Mouse (Mus musculus): ENCODE results near the gene Mroh7. TPM values are rescaled to one million over a fixed set of nuclear protein-coding genes. Genes with fewer than 3 reads are reported as not detected.
"Not testable (repeated sequence)": the region's sequence is repeated elsewhere in the genome, so short reads cannot be mapped to it uniquely, and the experiment has no call there.

The Mroh7 gene
- 0.43 and 0.83 TPM in 2 replicates for polyA plus RNA-seq (2016; fragmentation: Nextera tagmentation; extraction: Ambion mirVana)

DNA sequence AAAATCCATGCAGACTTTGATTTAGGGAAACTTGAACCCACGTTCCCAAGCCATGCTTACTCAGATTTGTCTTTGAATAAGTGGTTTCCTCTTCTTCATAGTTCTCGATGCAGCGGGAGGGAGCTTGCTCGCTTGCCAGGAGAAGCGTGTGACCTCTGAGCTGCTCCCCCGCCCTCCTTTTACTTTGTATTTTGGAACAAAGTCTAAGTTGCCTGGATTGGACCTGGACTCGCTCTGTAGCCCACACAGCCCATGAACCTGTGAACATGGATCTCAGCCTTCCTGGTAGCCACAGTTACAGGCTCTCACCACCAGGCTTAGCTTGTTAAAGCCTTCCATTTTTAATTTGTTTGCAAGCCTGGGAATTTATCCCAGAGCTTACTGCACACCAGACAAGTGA, at the start of gene Mroh7:
TSS of gene Mroh7 (minus strand) at position 112 of the 400 bp plus-strand sequence.
- WGBS: 80% methylated on average over 7 of the region's 7 CpGs
- DNase-seq (ENCODE audit: low spot score): no peak
- no peak within 1 kb of the TSS for H3K27ac ChIP-seq
- H3K27me3 ChIP-seq (ENCODE audit: insufficient read depth, poor library complexity, severe bottlenecking): no peaks in the 10 kb centered on the region
- no peak within 1 kb of the TSS for H3K4me3 ChIP-seq
- H3K36me3 ChIP-seq: no peaks in the 10 kb centered on the region
- H3K4me1 ChIP-seq: peaks cover 12% of the 10 kb centered on the region; the same call in 1 of the 2 replicates
- H3K9me3 ChIP-seq: no peaks in the 10 kb centered on the region

GRCm38 (mm10) chr4:106780045-106780444, 49.3 kb upstream of the Mroh7 start:
- no peak for DNase-seq (ENCODE audit: low spot score)
- Histone ChIP-seq H3K4me1 (peaks cover 54% of the 10 kb centered on the region), H3K4me3 (no peak overlapping the region), H3K27me3 (ENCODE audit: insufficient read depth, poor library complexity, severe bottlenecking) (no peaks in the 10 kb centered on the region), H3K36me3 (no peaks in the 10 kb centered on the region), H3K9me3 (no peaks in the 10 kb centered on the region), H3K27ac (peak overlapping the region; percentile 39; the same call in 1 of the 2 replicates)
- 53% methylated on average over 3 of the region's 3 CpGs for WGBS

DNA sequence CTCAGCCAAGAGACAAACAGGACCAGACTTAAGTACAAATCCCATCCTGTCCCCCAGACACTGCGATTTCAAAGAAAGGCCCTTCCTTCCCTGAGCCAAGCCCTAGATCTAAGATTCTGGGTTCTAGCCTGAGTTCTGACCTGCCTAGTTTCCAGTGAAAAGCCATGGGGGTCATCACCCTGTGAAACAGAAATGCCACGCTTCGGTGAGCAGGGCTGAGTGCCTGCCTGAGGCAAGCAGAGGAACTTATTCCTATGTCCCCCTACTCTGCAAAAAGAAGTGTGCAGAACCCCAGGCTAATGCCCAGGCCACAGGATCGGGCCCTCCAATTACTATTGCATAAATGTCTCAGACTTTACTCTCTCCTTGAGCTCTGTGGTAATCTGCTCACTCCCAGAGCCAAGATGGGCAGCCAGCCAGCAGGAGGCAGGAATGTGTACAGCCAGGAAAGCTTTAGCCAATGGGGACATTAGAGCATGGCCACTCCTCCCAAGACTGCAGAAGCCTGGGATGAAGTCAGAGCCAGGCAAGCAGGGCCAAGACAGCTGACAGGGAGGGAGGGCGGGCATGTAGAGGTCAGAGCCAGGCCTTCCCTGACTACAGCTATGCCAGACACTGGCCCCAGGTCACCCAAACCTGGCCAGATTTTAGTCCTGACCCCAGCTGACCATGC, 47.5 kb upstream of the Mroh7 start:
- H3K4me3 ChIP-seq: no peak overlapping the region
- 51% methylated on average over 5 of the region's 5 CpGs for WGBS

DNA sequence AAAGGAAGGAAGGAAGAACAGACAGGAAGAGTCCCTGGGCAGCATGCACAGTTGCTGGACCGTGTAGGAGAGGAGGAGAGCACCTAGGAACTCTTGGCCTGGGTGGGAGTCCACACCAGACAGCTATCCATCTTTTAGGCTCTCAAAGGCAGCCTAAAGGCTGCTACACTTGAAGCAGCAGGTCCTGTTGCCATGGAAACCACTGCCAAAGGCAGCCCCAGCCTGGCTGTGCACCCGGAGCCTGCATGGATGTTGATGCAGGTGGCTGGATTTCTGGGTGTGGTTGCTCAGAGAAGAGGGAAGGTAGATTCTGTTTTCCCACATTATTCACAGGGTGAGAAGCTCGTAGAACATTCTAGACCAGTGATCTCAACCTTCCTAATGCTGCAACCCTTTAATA, 46.3 kb upstream of the Mroh7 start:
- H3K9me3 ChIP-seq: no peaks in the 10 kb centered on the region
- H3K4me1 ChIP-seq: peaks cover 32% of the 10 kb centered on the region
- DNase-seq (ENCODE audit: low spot score): no peak
- H3K27me3 ChIP-seq (ENCODE audit: insufficient read depth, poor library complexity, severe bottlenecking): no peaks in the 10 kb centered on the region
- H3K4me3 ChIP-seq: no peak overlapping the region
- whole genome bisulfite sequencing: 50% methylated on average over 3 of the region's 3 CpGs
- H3K36me3 ChIP-seq: no peaks in the 10 kb centered on the region
- H3K27ac ChIP-seq: no peak overlapping the region

More for the DNA sequence above, 47.5 kb upstream of the Mroh7 start:
- DNase-seq (ENCODE audit: low spot score): peak; percentile 93
- Histone ChIP-seq H3K9me3 (no peaks in the 10 kb centered on the region), H3K36me3 (no peaks in the 10 kb centered on the region), H3K27me3 (ENCODE audit: insufficient read depth, poor library complexity, severe bottlenecking) (no peaks in the 10 kb centered on the region), H3K4me1 (peaks cover 39% of the 10 kb centered on the region), H3K27ac (peak overlapping the region; percentile 37)

- H3K27me3 ChIP-seq (ENCODE audit: insufficient read depth, poor library complexity, severe bottlenecking); H3K27ac ChIP-seq; DNase-seq (ENCODE audit: low spot score); H3K9me3 ChIP-seq; H3K4me3 ChIP-seq; H3K36me3 ChIP-seq: not testable (repeated sequence)
- peaks cover 32% of the 10 kb centered on the region for H3K4me1 ChIP-seq
- 86% methylated on average over 6 of the region's 6 CpGs for WGBS
Measured at GRCm38 (mm10) chr4:106775767-106776166, 45.0 kb upstream of the Mroh7 start.

- peaks cover 6% of the 10 kb centered on the region for H3K4me1 ChIP-seq
- H3K9me3 ChIP-seq: no peaks in the 10 kb centered on the region
- no peak for DNase-seq (ENCODE audit: low spot score)
- H3K36me3 ChIP-seq: no peaks in the 10 kb centered on the region
- H3K27me3 ChIP-seq (ENCODE audit: insufficient read depth, poor library complexity, severe bottlenecking): no peaks in the 10 kb centered on the region
- no peak overlapping the region for H3K27ac ChIP-seq
- no peak overlapping the region for H3K4me3 ChIP-seq
- 86% methylated on average over 1 of the region's 1 CpGs for WGBS
Measured at GRCm38 (mm10) chr4:106772558-106772957, 41.8 kb upstream of the Mroh7 start.

DNA sequence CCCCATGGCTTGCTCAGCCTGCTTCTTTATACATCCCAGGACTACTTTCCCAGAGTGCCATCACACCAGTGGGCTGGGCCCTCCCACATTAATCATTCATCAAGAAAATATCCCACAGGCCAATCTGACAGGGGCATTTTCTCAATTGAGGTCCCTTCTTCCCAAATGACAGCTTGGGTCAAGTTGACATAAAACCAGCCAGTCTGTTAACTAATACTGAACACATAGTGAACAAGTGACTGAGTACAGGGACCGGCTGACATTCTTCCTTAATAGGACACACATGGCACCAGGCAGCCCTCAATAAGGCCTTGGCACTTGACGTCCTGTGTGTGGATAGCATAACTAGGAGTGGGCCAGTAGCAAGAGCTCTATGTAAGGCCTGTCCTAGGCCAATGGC, 38.6 kb upstream of the Mroh7 start:
- 79% methylated on average over 2 of the region's 2 CpGs for WGBS

GRCm38 (mm10) chr4:106764166-106764565, 33.4 kb upstream of the Mroh7 start:
- H3K27ac ChIP-seq: no peak overlapping the region
- peaks cover 7% of the 10 kb centered on the region; the same call in 1 of the 2 replicates for H3K27me3 ChIP-seq (ENCODE audit: insufficient read depth, poor library complexity, severe bottlenecking)
- no peaks in the 10 kb centered on the region for H3K4me1 ChIP-seq
- no peak for DNase-seq (ENCODE audit: low spot score)
- no peaks in the 10 kb centered on the region for H3K9me3 ChIP-seq
- no peak overlapping the region for H3K4me3 ChIP-seq
- WGBS: 85% methylated on average over 7 of the region's 7 CpGs
- no peaks in the 10 kb centered on the region for H3K36me3 ChIP-seq

More for the DNA sequence above, 38.6 kb upstream of the Mroh7 start:
- no peaks in the 10 kb centered on the region for H3K4me1 ChIP-seq
- no peak overlapping the region for H3K4me3 ChIP-seq
- H3K27ac ChIP-seq: no peak overlapping the region
- H3K27me3 ChIP-seq (ENCODE audit: insufficient read depth, poor library complexity, severe bottlenecking): no peaks in the 10 kb centered on the region
- no peaks in the 10 kb centered on the region for H3K9me3 ChIP-seq
- DNase-seq (ENCODE audit: low spot score): no peak
- no peaks in the 10 kb centered on the region for H3K36me3 ChIP-seq

GRCm38 (mm10) chr4:106751726-106752125, 21.0 kb upstream of the Mroh7 start:
- 85% methylated on average over 6 of the region's 6 CpGs for WGBS
- H3K36me3 ChIP-seq: no peaks in the 10 kb centered on the region
- no peaks in the 10 kb centered on the region for H3K27me3 ChIP-seq (ENCODE audit: insufficient read depth, poor library complexity, severe bottlenecking)
- H3K9me3 ChIP-seq: no peaks in the 10 kb centered on the region
- DNase-seq (ENCODE audit: low spot score): no peak
- H3K4me3 ChIP-seq: no peak overlapping the region
- peaks cover 5% of the 10 kb centered on the region; the same call in 1 of the 2 replicates for H3K4me1 ChIP-seq
- H3K27ac ChIP-seq: no peak overlapping the region

DNA sequence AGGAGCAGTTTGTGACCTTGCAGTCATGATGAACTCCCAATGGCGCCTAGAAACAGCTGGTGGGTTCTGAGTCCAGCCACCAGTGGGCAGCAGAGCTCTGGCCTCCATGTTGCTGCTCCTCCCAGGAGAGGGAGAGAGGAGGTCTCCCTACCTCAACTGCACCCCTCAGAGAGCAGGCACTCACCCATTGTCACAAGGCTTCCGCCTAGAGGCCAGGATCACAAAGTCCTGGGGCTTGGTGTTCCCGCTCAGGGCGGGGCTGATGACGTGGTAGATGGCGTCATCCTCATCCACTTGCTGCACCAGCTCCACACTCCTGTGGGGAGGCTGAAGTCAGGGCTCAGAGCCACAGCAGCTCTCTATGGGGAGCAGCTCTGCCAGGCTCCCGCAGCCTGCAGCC, 19.0 kb upstream of the Mroh7 start:
- Histone ChIP-seq H3K4me3 (peak overlapping the region; percentile 37; the same call in 1 of the 2 replicates), H3K27ac (peak overlapping the region; percentile 63), H3K9me3 (no peaks in the 10 kb centered on the region), H3K36me3 (no peaks in the 10 kb centered on the region), H3K4me1 (peaks cover 11% of the 10 kb centered on the region; the same call in 1 of the 2 replicates), H3K27me3 (ENCODE audit: insufficient read depth, poor library complexity, severe bottlenecking) (no peaks in the 10 kb centered on the region)
- 6% methylated on average over 7 of the region's 7 CpGs for WGBS
- DNase-seq (ENCODE audit: low spot score): peak; percentile 87

DNA sequence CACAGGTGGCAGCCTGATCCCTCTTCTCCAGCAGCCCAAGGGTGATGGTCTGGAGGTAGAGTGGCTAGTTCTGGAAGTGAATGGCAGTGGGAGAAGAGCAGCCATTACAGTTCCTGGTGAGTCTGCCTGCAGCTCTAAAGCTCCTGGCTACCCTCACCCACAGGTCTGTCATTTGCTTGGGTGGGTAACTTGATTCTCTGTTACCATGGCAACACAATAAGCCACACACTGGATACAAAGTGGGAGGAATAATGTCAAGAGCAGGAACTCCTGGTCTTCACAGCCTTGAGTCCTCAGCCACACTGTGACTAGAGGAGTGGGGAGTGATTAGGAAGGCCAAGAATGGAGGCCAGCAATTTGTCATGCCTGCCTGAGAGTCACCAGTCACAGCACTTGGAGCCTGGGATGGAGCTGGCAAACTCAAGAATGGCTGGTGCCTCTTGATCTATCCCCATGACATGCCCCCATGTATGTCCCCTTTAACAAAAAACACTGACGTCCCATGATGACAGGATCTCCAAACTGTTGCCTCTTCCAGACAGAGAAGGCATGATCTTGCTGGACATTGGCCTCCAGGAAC, 16.4 kb upstream of the Mroh7 start:
- WGBS: 78% methylated on average over 1 of the region's 1 CpGs
- no peaks in the 10 kb centered on the region for H3K9me3 ChIP-seq
- peaks cover 11% of the 10 kb centered on the region; the same call in 1 of the 2 replicates for H3K4me1 ChIP-seq
- H3K4me3 ChIP-seq: no peak overlapping the region
- H3K27me3 ChIP-seq (ENCODE audit: insufficient read depth, poor library complexity, severe bottlenecking): no peaks in the 10 kb centered on the region
- no peak overlapping the region for H3K27ac ChIP-seq
- H3K36me3 ChIP-seq: no peaks in the 10 kb centered on the region
- DNase-seq (ENCODE audit: low spot score): no peak

- no peak for DNase-seq (ENCODE audit: low spot score)
- Histone ChIP-seq H3K36me3 (no peaks in the 10 kb centered on the region), H3K9me3 (no peaks in the 10 kb centered on the region), H3K4me1 (peaks cover 11% of the 10 kb centered on the region; the same call in 1 of the 2 replicates), H3K4me3 (no peak overlapping the region), H3K27me3 (ENCODE audit: insufficient read depth, poor library complexity, severe bottlenecking) (no peaks in the 10 kb centered on the region), H3K27ac (0 out of 2 replicates have a peak overlapping the region, but pooled peaks have one; percentile 1)
- WGBS: 75% methylated on average over 7 of the region's 7 CpGs
Measured at GRCm38 (mm10) chr4:106745862-106746261, 15.1 kb upstream of the Mroh7 start.

DNA sequence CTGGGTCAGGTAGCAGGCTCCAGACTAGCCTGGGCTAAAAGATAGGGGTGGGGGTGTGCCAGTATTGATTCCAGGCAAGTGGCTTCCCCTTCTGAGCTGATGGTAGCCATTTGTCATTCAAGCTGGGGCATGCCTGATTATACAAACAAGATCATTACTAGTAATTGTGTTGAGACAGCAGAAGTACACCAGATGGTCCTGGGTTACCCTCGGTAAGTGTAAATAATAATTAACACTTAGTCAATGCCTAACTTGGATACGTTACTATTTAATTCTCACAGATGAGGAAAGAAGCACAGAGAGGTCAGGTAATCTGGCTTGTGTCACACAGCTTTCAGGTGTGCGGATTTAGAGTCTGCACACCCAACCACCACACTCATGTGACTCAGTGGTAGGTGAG, 7.2 kb upstream of the Mroh7 start:
- 75% methylated on average over 3 of the region's 3 CpGs for WGBS
- no peak for DNase-seq (ENCODE audit: low spot score)
- Histone ChIP-seq H3K4me3 (no peak overlapping the region), H3K27ac (no peak overlapping the region), H3K4me1 (peaks cover 12% of the 10 kb centered on the region; the same call in 1 of the 2 replicates), H3K9me3 (no peaks in the 10 kb centered on the region), H3K27me3 (ENCODE audit: insufficient read depth, poor library complexity, severe bottlenecking) (no peaks in the 10 kb centered on the region), H3K36me3 (no peaks in the 10 kb centered on the region)

Data from heart, embryonic 10.5 days (tissue).